Mouse (Mus musculus): Measurements from ENCODE around the gene Fam69b. TPM values are rescaled to one million over a fixed set of nuclear protein-coding genes. Genes with fewer than 3 reads are reported as not detected.

Fam69b gene
- polyA plus RNA-seq, 1 experiment from 2014 or later: 30.0 TPM

GRCm38 (mm10) chr2:26621246-26621645 is 7.0 kb upstream of the Fam69b start:
- H3K4me1 ChIP-seq (ENCODE audit: insufficient read depth): no peaks in the 10 kb centered on the region
- 37% methylated on average over 2 of the region's 2 CpGs for WGBS

GRCm38 (mm10) chr2:26622984-26623383 is 5.3 kb upstream of the Fam69b start:
- Histone ChIP-seq H3K4me1 (ENCODE audit: insufficient read depth) (no peaks in the 10 kb centered on the region), H3K4me3 (ENCODE audit: low read depth, low read length) (no peak overlapping the region), H3K9me3 (ENCODE audit: low read depth, low read length) (no peaks in the 10 kb centered on the region), H3K9ac (no peak overlapping the region), H3K4me2 (no peak overlapping the region), H3K27ac (ENCODE audit: low read depth) (no peak overlapping the region), H3K36me3 (ENCODE audit: insufficient read depth) (no peaks in the 10 kb centered on the region), H3K27me3 (ENCODE audit: insufficient read depth, low read length) (no peaks in the 10 kb centered on the region)
- 58% methylated on average over 5 of the region's 5 CpGs for WGBS
- DNase-seq (no peak), ATAC-seq (ENCODE audit: insufficient read depth) (no peak)
- no peak for TF ChIP-seq CTCF (IDR thresholded peaks at IDR 0.05; ENCODE audit: low read depth)

More at GRCm38 (mm10) chr2:26621246-26621645, 7.0 kb upstream of the Fam69b start:
- Histone ChIP-seq H3K27ac (ENCODE audit: low read depth) (no peak overlapping the region), H3K9ac (no peak overlapping the region), H3K4me2 (no peak overlapping the region), H3K27me3 (ENCODE audit: insufficient read depth, low read length) (no peaks in the 10 kb centered on the region), H3K9me3 (ENCODE audit: low read depth, low read length) (no peaks in the 10 kb centered on the region), H3K4me3 (ENCODE audit: low read depth, low read length) (no peak overlapping the region), H3K36me3 (ENCODE audit: insufficient read depth) (no peaks in the 10 kb centered on the region)
- no peak for TF ChIP-seq CTCF (IDR thresholded peaks at IDR 0.05; ENCODE audit: low read depth)
- no peak for ATAC-seq (ENCODE audit: insufficient read depth)
- no peak for DNase-seq

- H3K27ac ChIP-seq (ENCODE audit: low read depth): no peak overlapping the region
- no peak for DNase-seq
- no peak for TF ChIP-seq CTCF (IDR thresholded peaks at IDR 0.05; ENCODE audit: low read depth)
These were observed 2.8 kb upstream of the Fam69b start for GRCm38 (mm10) chr2:26625419-26625818.

GRCm38 (mm10) chr2:26626081-26626480 is 2.2 kb upstream of the Fam69b start:
- DNase-seq (no peak), ATAC-seq (ENCODE audit: insufficient read depth) (no peak)
- Histone ChIP-seq H3K9ac (no peak overlapping the region), H3K27ac (ENCODE audit: low read depth) (no peak overlapping the region), H3K36me3 (ENCODE audit: insufficient read depth) (no peaks in the 10 kb centered on the region), H3K4me1 (ENCODE audit: insufficient read depth) (peaks cover 4% of the 10 kb centered on the region; the same call in 1 of the 2 replicates), H3K4me2 (no peak overlapping the region), H3K9me3 (ENCODE audit: low read depth, low read length) (no peaks in the 10 kb centered on the region), H3K4me3 (ENCODE audit: low read depth, low read length) (no peak overlapping the region), H3K27me3 (ENCODE audit: insufficient read depth, low read length) (no peaks in the 10 kb centered on the region)
- 0 out of 2 replicates have a peak, but pooled peaks have one; percentile 3 for TF ChIP-seq CTCF (IDR thresholded peaks at IDR 0.05; ENCODE audit: low read depth)
- 50% methylated on average over 3 of the region's 3 CpGs for WGBS

More at GRCm38 (mm10) chr2:26625419-26625818, 2.8 kb upstream of the Fam69b start:
- H3K9ac ChIP-seq: no peak overlapping the region
- ATAC-seq (ENCODE audit: insufficient read depth): no peak
- H3K9me3 ChIP-seq (ENCODE audit: low read depth, low read length): no peaks in the 10 kb centered on the region
- no peaks in the 10 kb centered on the region for H3K27me3 ChIP-seq (ENCODE audit: insufficient read depth, low read length)
- no peaks in the 10 kb centered on the region for H3K36me3 ChIP-seq (ENCODE audit: insufficient read depth)
- H3K4me3 ChIP-seq (ENCODE audit: low read depth, low read length): no peak overlapping the region
- no peak overlapping the region for H3K4me2 ChIP-seq
- peaks cover 4% of the 10 kb centered on the region; the same call in 1 of the 2 replicates for H3K4me1 ChIP-seq (ENCODE audit: insufficient read depth)
- WGBS: 68% methylated on average over 3 of the region's 3 CpGs

GRCm38 (mm10) chr2:26628792-26629437 is 658 bp downstream of the Fam69b start:
- WGBS: 22% methylated on average over 5 of the region's 5 CpGs
- H3K27ac ChIP-seq (ENCODE audit: low read depth): no peak overlapping the region
- H3K4me2 ChIP-seq: peak overlapping the region; percentile 95
- H3K4me1 ChIP-seq (ENCODE audit: insufficient read depth): peaks cover 4% of the 10 kb centered on the region; the same call in 1 of the 2 replicates
- peak; percentile 43 for DNase-seq
- H3K27me3 ChIP-seq (ENCODE audit: insufficient read depth, low read length): no peaks in the 10 kb centered on the region
- TF ChIP-seq CTCF (IDR thresholded peaks at IDR 0.05; ENCODE audit: low read depth): no peak
- 0 out of 2 replicates have a peak, but pooled peaks cover 5% of the 10 kb centered on the region for H3K36me3 ChIP-seq (ENCODE audit: insufficient read depth)
- peak overlapping the region; percentile 87 for H3K9ac ChIP-seq
- peak; percentile 38 for ATAC-seq (ENCODE audit: insufficient read depth)
- no peaks in the 10 kb centered on the region for H3K9me3 ChIP-seq (ENCODE audit: low read depth, low read length)
- peak overlapping the region; percentile 70 for H3K4me3 ChIP-seq (ENCODE audit: low read depth, low read length)

GRCm38 (mm10) chr2:26632541-26633395 is 4.5 kb downstream of the Fam69b start:
- no peaks in the 10 kb centered on the region for H3K27me3 ChIP-seq (ENCODE audit: insufficient read depth, low read length)
- H3K36me3 ChIP-seq (ENCODE audit: insufficient read depth): peaks cover 39% of the 10 kb centered on the region
- no peak for TF ChIP-seq CTCF (IDR thresholded peaks at IDR 0.05; ENCODE audit: low read depth)
- no peak for ATAC-seq (ENCODE audit: insufficient read depth)
- no peak overlapping the region for H3K4me3 ChIP-seq (ENCODE audit: low read depth, low read length)
- no peaks in the 10 kb centered on the region for H3K9me3 ChIP-seq (ENCODE audit: low read depth, low read length)
- H3K4me1 ChIP-seq (ENCODE audit: insufficient read depth): peaks cover 6% of the 10 kb centered on the region
- no peak overlapping the region for H3K4me2 ChIP-seq
- H3K27ac ChIP-seq (ENCODE audit: low read depth): 0 out of 2 replicates have a peak overlapping the region, but pooled peaks have one; percentile 12
- no peak for DNase-seq
- no peak overlapping the region for H3K9ac ChIP-seq
- 76% methylated on average over 16 of the region's 16 CpGs for WGBS

All from lung, embryonic 14.5 days (tissue).